Mouse (Mus musculus): ENCODE data around the gene P2ry13. TPM values are rescaled to one million over a fixed set of nuclear protein-coding genes. Genes with fewer than 3 reads are reported as not detected.

The P2ry13 gene
- polyA plus RNA-seq, 1 experiment from 2014 or later, result 2.7 TPM

DNA sequence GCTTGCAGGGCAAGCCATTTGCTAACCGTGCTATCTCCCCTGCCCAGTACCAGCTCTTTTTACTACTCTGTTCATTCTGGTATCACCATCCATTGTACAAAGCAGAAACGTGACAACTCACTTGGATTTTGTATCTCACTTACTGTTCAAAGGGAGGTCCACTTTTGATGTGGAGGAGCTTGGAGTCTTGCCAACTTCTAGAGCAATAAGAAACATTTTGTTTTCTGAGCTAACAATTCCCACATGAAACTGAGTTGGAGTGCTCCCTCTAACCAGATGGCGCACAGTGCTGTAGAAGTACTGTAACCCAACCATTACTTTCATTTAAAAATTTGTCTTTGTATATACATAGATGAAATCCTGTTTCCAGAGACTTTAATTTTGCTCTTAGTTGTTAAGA is 20.2 kb upstream of the P2ry13 start:
- Histone ChIP-seq H3K36me3 (ENCODE audit: insufficient read depth, low read length) (no peaks in the 10 kb centered on the region), H3K9ac (replicated peaks; ENCODE audit: low read depth) (no peak overlapping the region), H3K9me3 (ENCODE audit: low read length) (no peaks in the 10 kb centered on the region), H3K4me2 (replicated peaks; ENCODE audit: low read depth, low read length) (no peak overlapping the region), H3K27me3 (replicated peaks; ENCODE audit: insufficient read depth, low read length) (no peaks in the 10 kb centered on the region), H3K27ac (ENCODE audit: low read length) (no peak overlapping the region), H3K4me3 (ENCODE audit: low read depth, low read length) (no peak overlapping the region), H3K4me1 (ENCODE audit: insufficient read depth, low read depth, low read length) (peaks cover 7% of the 10 kb centered on the region; the same call in 1 of the 2 replicates)
- WGBS, result 41% methylated on average over 3 of the region's 3 CpGs
- TF ChIP-seq EP300 (IDR thresholded peaks at IDR 0.05), result no peak
- TF ChIP-seq CTCF (IDR thresholded peaks at IDR 0.05), result no peak
- DNase-seq (ENCODE audit: low spot score) (no peak), ATAC-seq (no peak)

DNA sequence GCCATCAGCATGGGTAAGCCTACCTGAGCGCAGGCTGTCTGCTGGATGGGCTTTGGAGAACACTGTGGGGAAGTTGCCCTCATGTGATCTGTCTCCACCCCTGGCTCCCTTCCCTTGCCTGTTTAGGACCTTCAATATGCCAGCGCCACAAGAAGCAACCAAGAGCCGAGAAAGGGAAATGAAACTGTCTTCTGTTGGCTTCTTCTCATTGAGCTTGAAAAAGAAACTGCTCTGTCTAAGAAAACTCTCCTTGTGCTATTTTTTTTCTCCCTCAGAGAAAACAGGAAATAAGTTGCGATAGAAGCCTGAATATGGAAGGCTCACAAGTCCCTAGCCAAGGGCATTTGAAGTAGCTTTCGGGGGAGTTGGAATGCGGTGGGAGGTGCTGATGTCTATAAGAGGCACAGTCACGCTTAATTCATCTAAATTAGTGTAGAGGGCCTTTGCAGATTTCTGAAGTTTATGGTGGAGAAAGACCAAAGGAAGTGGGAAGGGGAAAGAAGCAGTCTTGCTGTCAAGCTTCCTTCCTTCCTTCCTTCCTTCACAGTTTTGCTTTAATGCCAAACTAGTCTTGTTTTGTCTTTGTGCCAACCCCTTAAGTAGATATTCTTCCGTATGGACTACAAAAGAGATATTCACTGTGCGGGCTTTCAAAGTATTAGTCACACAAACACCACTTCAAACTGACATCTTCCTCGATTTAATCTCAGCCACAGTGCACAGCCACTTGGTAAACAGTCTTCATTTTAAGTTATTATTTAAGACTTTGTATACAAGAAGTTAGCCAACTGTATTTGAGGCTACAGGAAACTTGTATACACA is 18.3 kb upstream of the P2ry13 start:
- H3K27ac ChIP-seq (ENCODE audit: low read length), result peak overlapping the region; percentile 84
- H3K4me1 ChIP-seq (ENCODE audit: insufficient read depth, low read depth, low read length), result peaks cover 7% of the 10 kb centered on the region; the same call in 1 of the 2 replicates
- H3K4me3 ChIP-seq (ENCODE audit: low read depth, low read length), result peak overlapping the region; percentile 14; the same call in 1 of the 2 replicates
- H3K27me3 ChIP-seq (replicated peaks; ENCODE audit: insufficient read depth, low read length), result no peaks in the 10 kb centered on the region
- H3K9ac ChIP-seq (replicated peaks; ENCODE audit: low read depth), result no peak overlapping the region
- TF ChIP-seq CTCF (IDR thresholded peaks at IDR 0.05) (no peak), EP300 (IDR thresholded peaks at IDR 0.05) (peak; percentile 54; the same call in 1 of the 2 replicates)
- H3K36me3 ChIP-seq (ENCODE audit: insufficient read depth, low read length), result no peaks in the 10 kb centered on the region
- H3K4me2 ChIP-seq (replicated peaks; ENCODE audit: low read depth, low read length), result peak overlapping the region; percentile 37
- DNase-seq (ENCODE audit: low spot score) (peak; percentile 87), ATAC-seq (peak; percentile 84)
- no peaks in the 10 kb centered on the region for H3K9me3 ChIP-seq (ENCODE audit: low read length)
- WGBS, result 12% methylated on average over 10 of the region's 10 CpGs

DNA sequence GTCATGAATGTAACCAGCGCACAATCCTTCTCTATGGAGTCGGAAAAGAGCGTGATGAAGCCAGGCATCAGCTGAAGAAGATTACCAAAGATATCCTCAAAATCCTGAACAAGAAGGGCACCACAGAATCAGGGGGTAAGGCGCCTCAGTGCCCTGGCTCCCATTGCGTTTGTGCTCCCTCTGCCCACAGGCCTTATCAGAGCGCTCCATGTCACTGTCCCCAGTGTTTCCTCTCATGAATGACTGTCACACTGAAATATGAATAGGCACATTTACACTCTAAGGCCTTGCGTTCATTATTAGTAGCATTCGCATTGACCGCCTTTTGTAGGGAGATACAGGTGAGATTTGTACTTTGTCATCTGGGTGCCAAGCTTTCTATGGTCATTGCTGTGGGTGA is 17.0 kb upstream of the P2ry13 start:
- no peaks in the 10 kb centered on the region for H3K36me3 ChIP-seq (ENCODE audit: insufficient read depth, low read length)
- TF ChIP-seq EP300 (IDR thresholded peaks at IDR 0.05), result no peak
- no peak for TF ChIP-seq CTCF (IDR thresholded peaks at IDR 0.05)
- H3K4me1 ChIP-seq (ENCODE audit: insufficient read depth, low read depth, low read length), result peaks cover 7% of the 10 kb centered on the region; the same call in 1 of the 2 replicates
- 95% methylated on average over 9 of the region's 9 CpGs for WGBS
- H3K4me2 ChIP-seq (replicated peaks; ENCODE audit: low read depth, low read length), result no peak overlapping the region
- DNase-seq (ENCODE audit: low spot score) (no peak), ATAC-seq (no peak)
- H3K4me3 ChIP-seq (ENCODE audit: low read depth, low read length), result no peak overlapping the region
- H3K9ac ChIP-seq (replicated peaks; ENCODE audit: low read depth), result no peak overlapping the region
- H3K27ac ChIP-seq (ENCODE audit: low read length), result no peak overlapping the region
- no peaks in the 10 kb centered on the region for H3K9me3 ChIP-seq (ENCODE audit: low read length)
- no peaks in the 10 kb centered on the region for H3K27me3 ChIP-seq (replicated peaks; ENCODE audit: insufficient read depth, low read length)

DNA sequence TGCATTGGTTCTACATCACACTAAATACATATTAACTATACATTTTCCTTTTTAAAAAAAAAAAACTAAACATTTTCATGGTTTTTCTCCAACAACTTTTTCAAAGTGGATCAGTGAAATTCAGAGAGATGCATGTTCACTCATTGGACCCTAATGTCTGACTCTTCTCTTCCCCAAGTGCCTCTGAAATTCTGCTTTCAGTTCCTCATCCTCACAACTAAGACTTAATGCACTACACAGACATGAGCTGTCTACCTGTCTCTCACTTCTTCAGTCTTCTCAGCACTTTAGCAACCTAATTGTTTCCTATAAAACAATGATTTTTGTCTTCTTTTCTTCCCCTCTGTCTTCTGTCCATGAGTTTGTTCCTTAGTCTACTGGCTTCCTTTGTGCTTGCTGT is 14.7 kb upstream of the P2ry13 start:
- Histone ChIP-seq H3K4me3 (ENCODE audit: low read depth, low read length) (no peak overlapping the region), H3K4me2 (replicated peaks; ENCODE audit: low read depth, low read length) (no peak overlapping the region), H3K9me3 (ENCODE audit: low read length) (no peaks in the 10 kb centered on the region), H3K27ac (ENCODE audit: low read length) (no peak overlapping the region), H3K36me3 (ENCODE audit: insufficient read depth, low read length) (no peaks in the 10 kb centered on the region), H3K27me3 (replicated peaks; ENCODE audit: insufficient read depth, low read length) (no peaks in the 10 kb centered on the region), H3K9ac (replicated peaks; ENCODE audit: low read depth) (no peak overlapping the region), H3K4me1 (ENCODE audit: insufficient read depth, low read depth, low read length) (peaks cover 7% of the 10 kb centered on the region; the same call in 1 of the 2 replicates)
- no peak for DNase-seq (ENCODE audit: low spot score)
- ATAC-seq, result no peak
- TF ChIP-seq EP300 (IDR thresholded peaks at IDR 0.05), result no peak
- TF ChIP-seq CTCF (IDR thresholded peaks at IDR 0.05), result no peak

DNA sequence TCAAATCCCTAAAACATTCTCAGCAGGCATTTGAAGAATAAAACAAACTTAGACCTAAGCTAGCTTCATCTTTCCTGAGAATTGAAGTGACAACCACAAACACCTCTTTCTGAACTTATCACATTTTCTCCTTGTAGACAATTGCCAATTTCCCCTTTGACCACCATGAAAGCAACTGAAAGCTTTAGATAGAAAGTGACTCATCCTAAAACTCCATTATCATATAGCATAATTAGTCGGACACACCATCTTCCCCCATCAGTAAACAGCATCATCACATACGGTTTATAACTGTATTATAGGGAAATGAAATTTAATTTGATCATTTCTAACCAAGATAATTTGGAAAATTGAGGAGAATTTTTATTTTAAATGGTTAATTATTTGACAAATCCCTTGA is 11.6 kb upstream of the P2ry13 start:
- no peaks in the 10 kb centered on the region for H3K27me3 ChIP-seq (replicated peaks; ENCODE audit: insufficient read depth, low read length)
- ATAC-seq, result no peak
- TF ChIP-seq EP300 (IDR thresholded peaks at IDR 0.05), result no peak
- no peak for TF ChIP-seq CTCF (IDR thresholded peaks at IDR 0.05)
- no peaks in the 10 kb centered on the region for H3K4me1 ChIP-seq (ENCODE audit: insufficient read depth, low read depth, low read length)
- no peak overlapping the region for H3K27ac ChIP-seq (ENCODE audit: low read length)
- DNase-seq (ENCODE audit: low spot score), result no peak
- no peak overlapping the region for H3K9ac ChIP-seq (replicated peaks; ENCODE audit: low read depth)
- 89% methylated on average over 2 of the region's 2 CpGs for WGBS
- H3K9me3 ChIP-seq (ENCODE audit: low read length), result no peaks in the 10 kb centered on the region
- H3K36me3 ChIP-seq (ENCODE audit: insufficient read depth, low read length), result no peaks in the 10 kb centered on the region
- H3K4me2 ChIP-seq (replicated peaks; ENCODE audit: low read depth, low read length), result no peak overlapping the region
- H3K4me3 ChIP-seq (ENCODE audit: low read depth, low read length), result no peak overlapping the region

DNA sequence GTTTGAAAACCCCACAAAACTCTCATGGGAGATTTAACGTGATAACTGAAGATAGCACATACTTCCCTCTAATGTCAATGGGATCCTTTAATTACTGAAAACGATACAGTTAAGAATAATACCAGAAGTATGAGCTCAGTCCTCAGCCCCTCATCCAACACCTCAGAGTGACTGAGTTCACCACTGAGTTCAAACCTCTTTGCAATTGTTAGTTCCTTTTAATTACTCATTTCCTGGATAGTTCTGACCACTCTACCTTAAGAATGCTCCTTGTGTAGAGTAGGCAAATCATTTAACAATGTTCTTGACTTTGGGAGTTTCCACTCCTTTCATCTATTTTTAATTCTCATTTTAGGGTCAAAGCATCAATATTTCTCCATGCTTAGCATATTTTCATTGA is 8.6 kb upstream of the P2ry13 start:
- no peak overlapping the region for H3K4me2 ChIP-seq (replicated peaks; ENCODE audit: low read depth, low read length)
- no peak overlapping the region for H3K4me3 ChIP-seq (ENCODE audit: low read depth, low read length)
- H3K9me3 ChIP-seq (ENCODE audit: low read length), result no peaks in the 10 kb centered on the region
- ATAC-seq (peak; percentile 56; the same call in 1 of the 2 replicates), DNase-seq (ENCODE audit: low spot score) (peak; percentile 45)
- H3K27ac ChIP-seq (ENCODE audit: low read length), result no peak overlapping the region
- H3K4me1 ChIP-seq (ENCODE audit: insufficient read depth, low read depth, low read length), result no peaks in the 10 kb centered on the region
- H3K36me3 ChIP-seq (ENCODE audit: insufficient read depth, low read length), result no peaks in the 10 kb centered on the region
- TF ChIP-seq EP300 (IDR thresholded peaks at IDR 0.05), result peak; percentile 82
- no peak for TF ChIP-seq CTCF (IDR thresholded peaks at IDR 0.05)
- 50% methylated on average over 2 of the region's 2 CpGs for WGBS
- H3K27me3 ChIP-seq (replicated peaks; ENCODE audit: insufficient read depth, low read length), result no peaks in the 10 kb centered on the region
- H3K9ac ChIP-seq (replicated peaks; ENCODE audit: low read depth), result no peak overlapping the region
